Comparison of ENCODE assay signal across 18 mouse cellular contexts in the genomic region with DNA sequence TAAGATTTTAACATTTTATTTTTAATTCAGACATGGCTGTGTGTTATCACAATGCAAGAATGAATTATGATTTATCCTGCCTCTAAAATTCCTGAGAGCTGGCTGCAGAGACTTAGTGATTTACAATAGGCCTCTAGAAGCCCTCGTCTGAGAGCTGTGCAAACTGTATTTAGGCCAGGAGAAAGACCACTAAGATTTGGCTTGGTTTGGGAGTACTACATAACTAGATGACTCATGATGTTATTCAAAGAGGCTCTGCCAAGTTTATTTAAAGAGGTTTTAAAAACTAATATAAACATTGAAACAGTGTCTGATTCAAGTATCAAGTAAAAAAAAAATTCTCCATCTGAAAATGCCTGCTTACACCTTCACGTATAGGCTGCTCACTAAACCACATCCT.
DNase-seq lines count a peak whose midpoint lies in the region; ATAC-seq and TF ChIP-seq lines count a peak whose summit lies in the region.
"Had no signal": no experiment of that assay in that cellular context is flagged by ENCODE, and none has a peak within 500 bp of the region (broad histone marks: within the 10 kb centered on the region; RNA-seq: fewer than 3 reads in every experiment).

No protein-coding gene starts in this region.

- no peak for TF ChIP-seq POLR2A in limb, embryonic 14.5 days (IDR thresholded peaks at IDR 0.05; ENCODE audit: borderline replicate concordance, extremely low read depth, insufficient read depth, insufficient read length)

- ATAC-seq in intestine, embryonic 14.5 days (replicated peaks; ENCODE audit: low FRiP score, low TSS enrichment, low read depth) = 0 out of 2 replicates have a peak, but pooled peaks have one; percentile 45
- ATAC-seq in intestine, postnatal 0 days = no peak
- ATAC-seq in lung, embryonic 15.5 days (ENCODE audit: borderline replicate concordance, extremely low read depth, low FRiP score, low TSS enrichment) = no peak
- ATAC-seq in limb, embryonic 14.5 days (ENCODE audit: low FRiP score, low read depth) = 0 out of 2 replicates have a peak, but pooled peaks have one; percentile 19
- no peak for ATAC-seq in midbrain, embryonic 11.5 days (ENCODE audit: low FRiP score)
- ATAC-seq: inflammation-experienced regulatory T-cells, adult 6 months had no signal

- H3K4me1 ChIP-seq in intestine, embryonic 14.5 days (replicated peaks; ENCODE audit: control insufficient read depth, insufficient read depth, low read length) = peaks cover 35% of the 10 kb centered on the region
- no peaks in the 10 kb centered on the region for H3K4me1 ChIP-seq in intestine, postnatal 0 days (replicated peaks; ENCODE audit: control insufficient read depth, insufficient read depth, low read length)
- H3K4me1 ChIP-seq in lung, embryonic 15.5 days = peaks cover 23% of the 10 kb centered on the region
- peaks cover 15% of the 10 kb centered on the region for H3K4me1 ChIP-seq in limb, embryonic 14.5 days (ENCODE audit: control insufficient read depth, insufficient read depth, low read length)
- H3K4me1 ChIP-seq in midbrain, embryonic 11.5 days (ENCODE audit: control insufficient read depth, insufficient read depth, low read length) = no peaks in the 10 kb centered on the region
- H3K4me1 ChIP-seq: embryonic facial prominence, embryonic 12.5 days; heart, embryonic 10.5 days; hindbrain, embryonic 13.5 days; limb, embryonic 12.5 days; liver, embryonic 15.5 days; neural tube, embryonic 13.5 days had no signal

- no peak for TF ChIP-seq CTCF in intestine, postnatal 0 days (IDR thresholded peaks at IDR 0.05; ENCODE audit: low read depth)

- H3K27me3 ChIP-seq in intestine, embryonic 14.5 days (replicated peaks; ENCODE audit: control insufficient read depth, insufficient read depth, low read length) = no peaks in the 10 kb centered on the region
- H3K27me3 ChIP-seq in intestine, postnatal 0 days (replicated peaks; ENCODE audit: control insufficient read depth, insufficient read depth, low read length) = no peaks in the 10 kb centered on the region
- no peaks in the 10 kb centered on the region for H3K27me3 ChIP-seq in lung, embryonic 15.5 days
- no peaks in the 10 kb centered on the region for H3K27me3 ChIP-seq in limb, embryonic 14.5 days (ENCODE audit: control insufficient read depth, insufficient read depth, low read length)
- H3K27me3 ChIP-seq in midbrain, embryonic 11.5 days (ENCODE audit: control insufficient read depth, insufficient read depth, low read length) = no peaks in the 10 kb centered on the region
- H3K27me3 ChIP-seq: embryonic facial prominence, embryonic 12.5 days; hindbrain, embryonic 13.5 days; limb, embryonic 12.5 days; liver, embryonic 15.5 days; neural tube, embryonic 13.5 days had no signal

- H3K36me3 ChIP-seq in intestine, embryonic 14.5 days (ENCODE audit: control insufficient read depth, insufficient read depth, low read length) = no peaks in the 10 kb centered on the region
- H3K36me3 ChIP-seq in intestine, postnatal 0 days (ENCODE audit: control insufficient read depth, insufficient read depth) = no peaks in the 10 kb centered on the region
- no peaks in the 10 kb centered on the region for H3K36me3 ChIP-seq in lung, embryonic 15.5 days
- H3K36me3 ChIP-seq in limb, embryonic 14.5 days (ENCODE audit: control insufficient read depth, insufficient read depth, low read length) = no peaks in the 10 kb centered on the region
- no peaks in the 10 kb centered on the region for H3K36me3 ChIP-seq in midbrain, embryonic 11.5 days (ENCODE audit: control insufficient read depth, insufficient read depth, low read length)
- H3K36me3 ChIP-seq: embryonic facial prominence, embryonic 12.5 days; heart, embryonic 10.5 days; hindbrain, embryonic 13.5 days; limb, embryonic 12.5 days; liver, embryonic 15.5 days; neural tube, embryonic 13.5 days had no signal

- no peak overlapping the region for H3K4me3 ChIP-seq in intestine, embryonic 14.5 days (ENCODE audit: low read depth, low read length)
- no peak overlapping the region for H3K4me3 ChIP-seq in intestine, postnatal 0 days (ENCODE audit: low read depth, low read length)
- no peak overlapping the region for H3K4me3 ChIP-seq in lung, embryonic 15.5 days
- no peak overlapping the region for H3K4me3 ChIP-seq in limb, embryonic 14.5 days (replicated peaks; ENCODE audit: low read length)
- H3K4me3 ChIP-seq in midbrain, embryonic 11.5 days (ENCODE audit: low read depth, low read length) = no peak overlapping the region
- H3K4me3 ChIP-seq: embryonic facial prominence, embryonic 12.5 days; heart, embryonic 10.5 days; hindbrain, embryonic 13.5 days; limb, embryonic 12.5 days; liver, embryonic 15.5 days; neural tube, embryonic 13.5 days had no signal

- H3K9ac ChIP-seq in intestine, embryonic 14.5 days (ENCODE audit: low read length) = no peak overlapping the region
- no peak overlapping the region for H3K9ac ChIP-seq in intestine, postnatal 0 days (ENCODE audit: low read depth, low read length)
- H3K9ac ChIP-seq in lung, embryonic 15.5 days = no peak overlapping the region
- no peak overlapping the region for H3K9ac ChIP-seq in limb, embryonic 14.5 days (ENCODE audit: low read depth, low read length, severe bottlenecking)
- no peak overlapping the region for H3K9ac ChIP-seq in midbrain, embryonic 11.5 days (ENCODE audit: low read length)
- H3K9ac ChIP-seq: embryonic facial prominence, embryonic 12.5 days; hindbrain, embryonic 13.5 days; limb, embryonic 12.5 days; liver, embryonic 15.5 days; neural tube, embryonic 13.5 days had no signal

- no peak overlapping the region for H3K4me2 ChIP-seq in intestine, embryonic 14.5 days (ENCODE audit: low read length)
- no peak overlapping the region for H3K4me2 ChIP-seq in intestine, postnatal 0 days (replicated peaks; ENCODE audit: low read depth)
- no peak overlapping the region for H3K4me2 ChIP-seq in lung, embryonic 15.5 days
- H3K4me2 ChIP-seq in limb, embryonic 14.5 days (replicated peaks; ENCODE audit: low read depth, low read length, severe bottlenecking) = no peak overlapping the region
- no peak overlapping the region for H3K4me2 ChIP-seq in midbrain, embryonic 11.5 days
- H3K4me2 ChIP-seq: embryonic facial prominence, embryonic 12.5 days; hindbrain, embryonic 13.5 days; limb, embryonic 12.5 days; liver, embryonic 15.5 days; neural tube, embryonic 13.5 days had no signal

- no peak for DNase-seq in intestine, embryonic 14.5 days (ENCODE audit: low spot score)
- DNase-seq in lung, adult 18-20 months = no peak
- peak; percentile 89 for DNase-seq in NIH3T3 (ENCODE audit: low read depth)
- peak; percentile 59 for DNase-seq in limb, embryonic 14.5 days (ENCODE audit: low spot score)
- DNase-seq in midbrain, embryonic 11.5 days (ENCODE audit: low spot score, missing footprints) = no peak
- DNase-seq in retina, embryonic 14.5 days (ENCODE audit: low spot score) = no peak
- DNase-seq: adrenal gland, adult 2 months; cerebellum, adult 8-10 months; thymus, adult 18-20 months had no signal

- H3K27ac ChIP-seq in intestine, embryonic 14.5 days (ENCODE audit: low read depth) = peak overlapping the region; percentile 88
- H3K27ac ChIP-seq in intestine, postnatal 0 days (ENCODE audit: low read depth, low read length) = no peak overlapping the region
- H3K27ac ChIP-seq in lung, embryonic 15.5 days = peak overlapping the region; percentile 26
- H3K27ac ChIP-seq in limb, embryonic 14.5 days (replicated peaks; ENCODE audit: low read depth, low read length) = 0 out of 2 replicates have a peak overlapping the region, but pooled peaks have one; percentile 55
- no peak overlapping the region for H3K27ac ChIP-seq in midbrain, embryonic 11.5 days (ENCODE audit: low read depth, low read length)
- H3K27ac ChIP-seq: embryonic facial prominence, embryonic 12.5 days; heart, embryonic 10.5 days; hindbrain, embryonic 13.5 days; limb, embryonic 12.5 days; liver, embryonic 15.5 days; neural tube, embryonic 13.5 days had no signal

- no peaks in the 10 kb centered on the region for H3K9me3 ChIP-seq in intestine, embryonic 14.5 days (ENCODE audit: control insufficient read depth, low read length)
- no peaks in the 10 kb centered on the region for H3K9me3 ChIP-seq in intestine, postnatal 0 days (ENCODE audit: control insufficient read depth)
- no peaks in the 10 kb centered on the region for H3K9me3 ChIP-seq in lung, embryonic 15.5 days
- no peaks in the 10 kb centered on the region for H3K9me3 ChIP-seq in limb, embryonic 14.5 days (ENCODE audit: control insufficient read depth, low read length)
- no peaks in the 10 kb centered on the region for H3K9me3 ChIP-seq in midbrain, embryonic 11.5 days (ENCODE audit: control insufficient read depth, low read length)
- H3K9me3 ChIP-seq: embryonic facial prominence, embryonic 12.5 days; heart, embryonic 10.5 days; hindbrain, embryonic 13.5 days; limb, embryonic 12.5 days; liver, embryonic 15.5 days; neural tube, embryonic 13.5 days had no signal

- WGBS in intestine, embryonic 14.5 days = 28% methylated on average over 2 of the region's 2 CpGs
- 53% methylated on average over 2 of the region's 2 CpGs for WGBS in intestine, postnatal 0 days
- 30% methylated on average over 2 of the region's 2 CpGs for WGBS in lung, embryonic 15.5 days
- 47% methylated on average over 2 of the region's 2 CpGs for WGBS in limb, embryonic 14.5 days
- WGBS in midbrain, embryonic 11.5 days = 77% methylated on average over 2 of the region's 2 CpGs

Comparison
In these comparisons a context has a peak if more than half of its experiments do, and no peak if none do; other contexts are left out.
1. ATAC-seq: peak in intestine, embryonic 14.5 days (single experiment) and limb, embryonic 14.5 days (single experiment); none in intestine, postnatal 0 days (single experiment), lung, embryonic 15.5 days (single experiment) and midbrain, embryonic 11.5 days (single experiment).
2. H3K27ac ChIP-seq: peak in intestine, embryonic 14.5 days (single experiment), lung, embryonic 15.5 days (single experiment) and limb, embryonic 14.5 days (single experiment); none in intestine, postnatal 0 days (single experiment) and midbrain, embryonic 11.5 days (single experiment).
3. DNase-seq: peak in NIH3T3 (single experiment) and limb, embryonic 14.5 days (single experiment); none in intestine, embryonic 14.5 days (single experiment), lung, adult 18-20 months (0 of 2), midbrain, embryonic 11.5 days (single experiment) and retina, embryonic 14.5 days (single experiment).